Mouse (Mus musculus): ENCODE measurements at regions not wholly inside any gene's neighbourhood (a gene's known extent, or its start where the extent isn't known, plus 50 kb on each side); places are given as distances from the start of the nearest gene placed in this dataset.

DNA sequence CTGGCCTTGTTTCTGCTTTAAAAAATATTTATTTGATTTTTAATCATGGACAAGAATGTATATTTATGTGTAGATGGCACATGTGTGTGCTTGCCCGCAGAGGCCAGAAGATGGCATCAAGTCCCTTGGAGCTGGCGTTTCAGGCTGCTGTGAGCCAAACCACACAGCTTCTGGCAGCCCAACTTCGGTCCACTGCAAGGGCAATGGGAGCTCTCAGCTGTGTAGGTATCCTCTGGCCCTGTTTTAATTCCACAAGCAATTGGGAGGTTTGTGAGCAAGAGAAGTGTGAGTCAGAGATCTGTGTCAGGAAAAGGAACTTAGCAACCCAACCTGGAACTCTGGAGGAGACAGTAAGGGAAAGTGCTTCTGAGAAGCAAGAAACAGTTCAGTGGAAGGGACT is 125.3 kb upstream of the Dnajc19 start:
- WGBS = 87% methylated on average over 3 of the region's 3 CpGs
- Histone ChIP-seq H3K4me2 (no peak overlapping the region), H3K36me3 (no peaks in the 10 kb centered on the region), H3K4me1 (replicated peaks) (no peaks in the 10 kb centered on the region), H3K9ac (no peak overlapping the region), H3K27ac (no peak overlapping the region), H3K27me3 (no peaks in the 10 kb centered on the region), H3K9me3 (replicated peaks) (no peaks in the 10 kb centered on the region), H3K4me3 (no peak overlapping the region)
- no peak for ATAC-seq (replicated peaks; ENCODE audit: insufficient number of reproducible peaks, insufficient read depth, low FRiP score, low read depth)

DNA sequence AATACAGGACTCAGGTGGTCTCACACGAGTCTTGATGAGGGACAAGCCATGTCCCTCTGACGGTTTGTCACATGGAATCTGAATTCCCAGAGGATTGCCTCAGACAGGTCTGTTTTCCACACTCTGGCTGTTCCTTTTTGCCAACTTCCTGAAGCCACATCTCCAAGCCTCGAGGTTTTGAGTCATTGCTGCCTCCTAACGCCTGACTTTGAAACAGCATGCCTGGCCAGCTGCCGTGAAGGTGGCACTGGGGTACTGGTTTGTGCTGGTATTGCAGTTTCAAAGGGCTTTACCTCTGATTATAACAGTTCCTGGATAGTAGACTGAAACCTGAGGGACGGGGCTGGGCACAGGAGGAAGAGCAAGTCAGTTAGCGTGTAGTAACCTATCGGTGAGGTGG is 117.1 kb upstream of the Dnajc19 start:
- no peaks in the 10 kb centered on the region for H3K9me3 ChIP-seq (replicated peaks)
- no peak overlapping the region for H3K9ac ChIP-seq
- peaks cover 3% of the 10 kb centered on the region; the same call in 1 of the 2 replicates for H3K4me1 ChIP-seq (replicated peaks)
- no peak overlapping the region for H3K27ac ChIP-seq
- no peak overlapping the region for H3K4me3 ChIP-seq
- ATAC-seq (replicated peaks; ENCODE audit: insufficient number of reproducible peaks, insufficient read depth, low FRiP score, low read depth) = no peak
- H3K27me3 ChIP-seq = peaks cover 12% of the 10 kb centered on the region
- WGBS = 23% methylated on average over 8 of the region's 8 CpGs
- no peak overlapping the region for H3K4me2 ChIP-seq
- H3K36me3 ChIP-seq = no peaks in the 10 kb centered on the region

DNA sequence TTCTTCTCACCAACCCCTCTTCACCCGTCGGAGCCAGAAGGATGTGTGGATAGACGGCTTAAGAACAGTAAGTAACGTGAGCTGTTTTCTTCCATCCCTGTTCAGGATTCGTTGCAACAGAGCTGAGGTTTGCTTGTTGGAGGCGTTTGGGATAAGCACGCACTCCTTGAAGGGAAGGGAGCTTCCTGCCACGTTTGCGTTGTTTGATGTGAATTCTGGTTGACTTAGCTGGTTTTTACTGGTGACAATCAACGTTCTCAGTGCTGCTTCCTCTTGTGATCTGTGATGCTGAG is 116.0 kb upstream of the Dnajc19 start:
- Histone ChIP-seq H3K4me3 (no peak overlapping the region), H3K9ac (no peak overlapping the region)
- WGBS = 12% methylated on average over 10 of the region's 10 CpGs

DNA sequence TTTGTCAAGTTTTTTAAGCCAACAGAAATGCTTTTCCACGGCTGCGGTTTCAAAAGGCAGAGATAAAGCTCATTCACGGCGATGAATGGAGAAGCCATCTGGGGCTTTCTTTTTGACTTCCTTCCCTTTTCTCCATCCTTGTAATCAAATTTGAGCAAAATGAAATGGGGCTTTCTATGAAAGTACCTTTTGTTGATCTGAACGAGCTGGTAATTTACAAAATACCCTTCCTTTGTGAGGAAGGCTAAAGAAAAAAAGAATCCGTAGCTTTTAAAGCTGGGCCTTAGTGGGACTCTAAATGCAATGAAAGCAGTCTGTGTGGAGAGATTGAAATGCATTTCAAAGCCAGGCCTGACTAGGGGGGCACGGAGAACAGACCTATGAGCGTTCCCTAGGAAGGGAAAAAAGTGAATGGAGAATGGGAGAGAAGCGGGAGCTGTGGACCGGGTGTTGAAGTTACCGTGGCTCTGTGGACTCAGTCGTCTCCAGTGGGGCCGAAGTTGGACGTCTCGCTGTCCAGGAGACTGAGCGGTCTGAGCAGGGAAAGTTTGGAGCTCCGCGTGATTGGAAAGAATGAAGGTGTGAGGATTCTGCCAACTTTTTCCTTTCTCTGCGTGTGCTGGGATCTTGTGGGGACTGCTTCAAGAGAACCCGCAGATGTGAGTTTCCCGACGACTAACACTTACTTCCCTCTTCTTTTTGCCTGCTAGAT is 115.5 kb upstream of the Dnajc19 start:
- Histone ChIP-seq H3K36me3 (no peaks in the 10 kb centered on the region), H3K4me3 (no peak overlapping the region), H3K27ac (no peak overlapping the region), H3K27me3 (peaks cover 12% of the 10 kb centered on the region), H3K9me3 (replicated peaks) (no peaks in the 10 kb centered on the region), H3K9ac (no peak overlapping the region), H3K4me2 (0 out of 2 replicates have a peak overlapping the region, but pooled peaks have one; percentile 11), H3K4me1 (replicated peaks) (peaks cover 3% of the 10 kb centered on the region; the same call in 1 of the 2 replicates)
- no peak for ATAC-seq (replicated peaks; ENCODE audit: insufficient number of reproducible peaks, insufficient read depth, low FRiP score, low read depth)
- whole genome bisulfite sequencing = 32% methylated on average over 22 of the region's 22 CpGs

More for the DNA sequence above, 116.0 kb upstream of the Dnajc19 start:
- H3K36me3 ChIP-seq = no peaks in the 10 kb centered on the region
- H3K4me2 ChIP-seq = 0 out of 2 replicates have a peak overlapping the region, but pooled peaks have one; percentile 11
- ATAC-seq (replicated peaks; ENCODE audit: insufficient number of reproducible peaks, insufficient read depth, low FRiP score, low read depth) = no peak
- H3K27me3 ChIP-seq = peaks cover 12% of the 10 kb centered on the region
- no peak overlapping the region for H3K27ac ChIP-seq
- H3K9me3 ChIP-seq (replicated peaks) = no peaks in the 10 kb centered on the region
- H3K4me1 ChIP-seq (replicated peaks) = peaks cover 3% of the 10 kb centered on the region; the same call in 1 of the 2 replicates

DNA sequence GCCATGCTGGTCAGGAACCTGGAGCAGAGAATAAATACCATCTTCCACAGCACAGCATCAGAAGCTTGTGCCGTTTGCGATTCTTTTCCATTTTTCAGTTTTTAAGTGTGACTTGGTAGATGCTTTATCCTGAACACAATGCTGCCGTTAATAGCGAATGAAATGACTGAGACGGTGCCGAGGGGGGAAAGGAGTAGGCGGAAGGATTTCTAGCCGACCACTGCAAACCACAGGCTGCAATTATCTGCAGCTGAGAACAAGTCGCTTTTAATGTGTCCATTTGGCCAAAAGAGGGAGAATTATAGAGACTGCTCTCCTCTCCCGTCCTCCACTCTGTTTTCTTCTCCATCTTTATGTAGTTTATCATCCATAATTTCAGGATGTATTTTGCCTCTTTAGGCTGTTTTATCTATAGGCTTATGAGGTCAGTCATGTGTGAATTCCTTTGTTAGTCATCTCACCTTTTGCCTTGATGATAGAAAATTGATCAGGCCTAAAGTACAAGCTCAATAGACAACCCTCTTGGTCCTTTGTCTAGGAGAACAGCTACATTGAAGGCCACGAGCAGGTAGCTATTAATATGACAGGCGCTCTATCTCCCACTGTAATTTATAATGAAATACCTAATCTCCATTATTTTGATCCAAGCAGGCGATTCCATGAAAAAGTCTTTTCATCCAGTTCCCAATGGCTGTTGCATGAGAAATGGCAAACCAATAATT is 114.8 kb upstream of the Dnajc19 start:
- Histone ChIP-seq H3K9me3 (replicated peaks) (no peaks in the 10 kb centered on the region), H3K4me3 (no peak overlapping the region), H3K4me2 (no peak overlapping the region), H3K27me3 (peaks cover 12% of the 10 kb centered on the region), H3K27ac (no peak overlapping the region), H3K9ac (no peak overlapping the region), H3K36me3 (no peaks in the 10 kb centered on the region), H3K4me1 (replicated peaks) (peaks cover 3% of the 10 kb centered on the region; the same call in 1 of the 2 replicates)
- 77% methylated on average over 13 of the region's 13 CpGs for WGBS
- no peak for ATAC-seq (replicated peaks; ENCODE audit: insufficient number of reproducible peaks, insufficient read depth, low FRiP score, low read depth)

- Histone ChIP-seq H3K27me3 (no peaks in the 10 kb centered on the region), H3K4me2 (no peak overlapping the region), H3K4me1 (replicated peaks) (no peaks in the 10 kb centered on the region), H3K27ac (no peak overlapping the region), H3K9ac (no peak overlapping the region), H3K4me3 (no peak overlapping the region), H3K36me3 (no peaks in the 10 kb centered on the region), H3K9me3 (replicated peaks) (no peaks in the 10 kb centered on the region)
- ATAC-seq (replicated peaks; ENCODE audit: insufficient number of reproducible peaks, insufficient read depth, low FRiP score, low read depth) = no peak
- WGBS = 81% methylated on average over 6 of the region's 6 CpGs
Observed at GRCm38 (mm10) chr3:34173416-34174097, 92.4 kb upstream of the Dnajc19 start.

GRCm38 (mm10) chr3:34172899-34173298 is 91.8 kb upstream of the Dnajc19 start:
- Histone ChIP-seq H3K27ac (no peak overlapping the region), H3K27me3 (no peaks in the 10 kb centered on the region)
- WGBS = 89% methylated on average over 4 of the region's 4 CpGs

GRCm38 (mm10) chr3:34171893-34172292 is 90.8 kb upstream of the Dnajc19 start:
- no peaks in the 10 kb centered on the region for H3K27me3 ChIP-seq
- H3K9ac ChIP-seq = no peak overlapping the region
- H3K9me3 ChIP-seq (replicated peaks) = no peaks in the 10 kb centered on the region
- H3K4me2 ChIP-seq = no peak overlapping the region
- WGBS = 76% methylated on average over 6 of the region's 6 CpGs
- no peak for ATAC-seq (replicated peaks; ENCODE audit: insufficient number of reproducible peaks, insufficient read depth, low FRiP score, low read depth)
- no peak overlapping the region for H3K4me3 ChIP-seq
- H3K27ac ChIP-seq = no peak overlapping the region
- H3K4me1 ChIP-seq (replicated peaks) = no peaks in the 10 kb centered on the region
- H3K36me3 ChIP-seq = no peaks in the 10 kb centered on the region

More at GRCm38 (mm10) chr3:34172899-34173298, 91.8 kb upstream of the Dnajc19 start:
- H3K36me3 ChIP-seq = no peaks in the 10 kb centered on the region
- H3K4me1 ChIP-seq (replicated peaks) = no peaks in the 10 kb centered on the region
- no peak overlapping the region for H3K4me2 ChIP-seq
- H3K9ac ChIP-seq = no peak overlapping the region
- H3K4me3 ChIP-seq = no peak overlapping the region
- ATAC-seq (replicated peaks; ENCODE audit: insufficient number of reproducible peaks, insufficient read depth, low FRiP score, low read depth) = no peak
- H3K9me3 ChIP-seq (replicated peaks) = no peaks in the 10 kb centered on the region

- Histone ChIP-seq H3K9me3 (replicated peaks) (no peaks in the 10 kb centered on the region), H3K36me3 (no peaks in the 10 kb centered on the region), H3K4me1 (replicated peaks) (no peaks in the 10 kb centered on the region; the same call in 1 of the 2 replicates), H3K4me2 (no peak overlapping the region), H3K27me3 (no peaks in the 10 kb centered on the region), H3K9ac (no peak overlapping the region), H3K4me3 (no peak overlapping the region), H3K27ac (no peak overlapping the region)
- WGBS = 77% methylated on average over 1 of the region's 1 CpGs
- no peak for ATAC-seq (replicated peaks; ENCODE audit: insufficient number of reproducible peaks, insufficient read depth, low FRiP score, low read depth)
Observed at GRCm38 (mm10) chr3:34168087-34168486, 87.0 kb upstream of the Dnajc19 start.

DNA sequence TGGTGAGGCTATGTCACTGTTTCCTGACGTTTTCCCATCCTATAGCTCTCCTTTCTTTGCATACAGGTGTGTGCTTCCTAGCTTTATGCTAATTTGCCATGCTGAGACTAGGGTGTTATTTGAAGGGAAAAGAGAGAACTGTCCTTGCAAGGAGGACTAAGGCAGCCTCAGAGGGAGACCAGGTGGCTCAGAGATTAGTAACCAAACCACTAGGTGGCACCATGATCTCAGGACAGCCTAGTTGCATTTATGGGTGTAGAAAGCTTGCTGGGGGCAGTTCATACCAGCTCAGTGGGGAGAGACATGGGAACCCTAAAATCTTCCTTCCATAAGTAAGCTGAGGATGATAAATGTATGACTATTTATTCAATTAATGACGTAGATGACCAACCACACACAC is 68.9 kb upstream of the Dnajc19 start:
- Histone ChIP-seq H3K27me3 (no peaks in the 10 kb centered on the region), H3K9me3 (replicated peaks) (no peaks in the 10 kb centered on the region), H3K4me1 (replicated peaks) (no peaks in the 10 kb centered on the region), H3K4me3 (no peak overlapping the region), H3K27ac (no peak overlapping the region), H3K4me2 (no peak overlapping the region), H3K9ac (no peak overlapping the region), H3K36me3 (no peaks in the 10 kb centered on the region)
- ATAC-seq (replicated peaks; ENCODE audit: insufficient number of reproducible peaks, insufficient read depth, low FRiP score, low read depth) = no peak
- WGBS = 46% methylated on average over 2 of the region's 2 CpGs

GRCm38 (mm10) chr3:34143652-34144051 is 62.5 kb upstream of the Dnajc19 start:
- 49% methylated on average over 2 of the region's 2 CpGs for WGBS
- no peak for ATAC-seq (replicated peaks; ENCODE audit: insufficient number of reproducible peaks, insufficient read depth, low FRiP score, low read depth)
- H3K9ac ChIP-seq = no peak overlapping the region
- no peaks in the 10 kb centered on the region for H3K9me3 ChIP-seq (replicated peaks)
- H3K4me1 ChIP-seq (replicated peaks) = no peaks in the 10 kb centered on the region
- H3K27me3 ChIP-seq = no peaks in the 10 kb centered on the region
- H3K27ac ChIP-seq = no peak overlapping the region
- no peaks in the 10 kb centered on the region for H3K36me3 ChIP-seq
- H3K4me3 ChIP-seq = no peak overlapping the region
- no peak overlapping the region for H3K4me2 ChIP-seq

Measured in heart, embryonic 15.5 days (tissue).